Mouse (Mus musculus) layer of hippocampus, adult 11-12 months (tissue): ENCODE results near the gene Haus4.

Experiments used
- DNase-seq: peaks from one replicate; pipeline ENCODE4 v3.0.0; 2022; ENCODE audit warnings: low spot score

Gene Haus4

DNA sequence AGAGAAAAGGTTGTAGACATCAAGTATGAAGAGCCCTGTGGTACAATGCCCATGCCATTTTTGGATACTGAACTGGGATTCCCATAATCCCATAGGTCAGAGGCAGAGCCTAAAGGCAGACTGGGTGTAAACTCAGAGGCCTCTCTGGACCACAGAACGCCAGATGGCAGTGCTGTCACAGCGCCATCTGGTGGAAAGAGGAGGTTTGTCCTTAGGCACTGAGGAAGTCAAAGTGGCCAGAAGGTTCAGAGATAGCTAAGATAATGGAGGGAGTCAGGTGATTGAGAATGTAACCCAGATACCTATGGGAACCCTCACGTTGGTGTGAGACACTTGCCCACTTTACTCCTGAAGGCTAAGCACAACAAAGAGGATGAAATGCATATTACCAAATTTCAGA lies 60.2 kb downstream of the Haus4 start:
- DNase-seq, result peak; percentile 75

- no peak for DNase-seq
Measured at GRCm38 (mm10) chr14:54493236-54493635, 61.2 kb downstream of the Haus4 start.

DNA sequence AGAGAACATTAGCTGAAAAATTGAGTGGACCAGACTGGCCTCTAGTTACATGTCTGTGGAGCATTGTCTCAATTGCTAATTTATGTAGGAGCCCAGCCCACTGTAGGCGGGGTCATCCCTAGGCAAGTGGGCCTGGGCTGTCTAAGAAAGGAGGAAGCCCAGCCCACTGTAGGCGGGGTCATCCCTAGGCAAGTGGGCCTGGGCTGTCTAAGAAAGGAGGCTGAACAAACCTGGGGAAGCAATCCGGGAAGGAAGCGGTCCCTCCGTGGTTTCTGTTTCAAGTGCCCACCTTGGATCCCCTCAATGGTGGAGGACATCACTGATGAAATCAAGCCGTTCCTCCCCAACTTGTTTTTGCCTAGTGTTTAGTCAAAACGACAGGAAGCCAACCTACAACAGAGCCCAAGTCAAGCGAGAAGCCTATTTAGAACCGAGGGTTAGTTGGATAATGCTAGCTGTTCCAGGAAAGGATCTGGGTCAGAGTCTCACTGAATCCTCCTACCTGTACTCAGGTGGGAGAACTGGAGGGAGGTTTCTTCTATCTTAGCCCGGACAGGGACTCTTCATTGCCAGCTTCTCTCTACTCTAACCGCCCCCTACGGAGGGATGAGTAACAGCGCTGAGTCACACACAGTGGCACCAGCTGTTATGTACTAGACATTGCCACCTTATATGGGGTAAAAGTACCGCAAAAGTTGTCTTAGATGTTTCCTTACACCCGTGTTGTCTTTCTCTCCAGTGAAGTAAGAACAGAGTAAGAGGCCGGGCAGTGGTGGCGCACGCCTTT lies 61.9 kb downstream of the Haus4 start:
- DNase-seq, result no peak
